Mouse (Mus musculus) Patski (cell line): ENCODE measurements around the gene Ninl. TPM values are rescaled to one million over a fixed set of nuclear protein-coding genes. Genes with fewer than 3 reads are reported as not detected.

Source experiments
- ATAC-seq: fragments of 100-300 bp; one replicate; pipeline ENCODE4 v1.8.0; 2021
- CTCF ChIA-PET: fragments of 350-600 bp; sonication (Branson Sonifier 250); formaldehyde crosslinking; loops from one replicate; lab custom pipeline; 2022; ENCODE audit warnings: inconsistent platforms; lab: Charles Lee
- POLR2A ChIA-PET: fragments of 350-600 bp; sonication (Branson Sonifier 250); formaldehyde crosslinking; loops from one replicate; lab custom pipeline; 2022; ENCODE audit warnings: antibody characterized with exemption, inconsistent platforms; lab: Charles Lee
- DNase-seq: peaks from one replicate; pipeline ENCODE4 v3.0.0-alpha.2; 2011; ENCODE audit warnings: low read depth, low spot score
- H3K27me3 ChIP-seq: fragments of 371-371 bp; one replicate; pipeline ENCODE4 v1.5.1; 2021
- CTCF ChIP-seq: fragments of 100-300 bp; IDR thresholded peaks from one replicate; pipeline ENCODE4 v1.5.1; 2021
- in situ Hi-C: fragments of 300-500 bp; cut with MboI; formaldehyde crosslinking; loops from 3 replicates; pipeline ENCODE4 v1.11.1; 2018; ENCODE audit warnings: low pct_unique_long_range_greater_than_20kb, mixed read lengths
- polyA plus RNA-seq: library from polyadenylated mRNA; unstranded; gene quantifications from one replicate; pipeline ENCODE4 v1.2.3, GENCODE M21; 2021

Gene Ninl
- polyA plus RNA-seq, 1 experiment from 2014 or later, result 21.0 TPM

- CTCF ChIA-PET, result interaction anchor here (1.0 kb wide), 1 partner anchor 35 kb away, joined by 3 read pairs; no protein-coding TSS in a partner anchor
- TF ChIP-seq CTCF, result no peak
- POLR2A ChIA-PET, result interaction anchor here (0.6 kb wide), 1 partner anchor 13 kb away, joined by 4 read pairs; no protein-coding TSS in a partner anchor
- no peak for ATAC-seq
- no peaks in the 10 kb centered on the region for H3K27me3 ChIP-seq
- no peak for DNase-seq
- in situ Hi-C loops, result no loop called here
These were observed 151.8 kb downstream of the Ninl start for GRCm38 (mm10) chr2:150887370-150887769.

GRCm38 (mm10) chr2:150886315-150886714 is 152.9 kb downstream of the Ninl start:
- ATAC-seq (no peak), DNase-seq (no peak)
- no peak for TF ChIP-seq CTCF
- H3K27me3 ChIP-seq, result no peaks in the 10 kb centered on the region
- POLR2A ChIA-PET, result no interaction called here
- CTCF ChIA-PET, result interaction anchor here (1.0 kb wide), 1 partner anchor 34 kb away, joined by 3 read pairs; no protein-coding TSS in a partner anchor
- in situ Hi-C loops, result no loop called here

GRCm38 (mm10) chr2:150885814-150886213 is 153.4 kb downstream of the Ninl start:
- no peaks in the 10 kb centered on the region for H3K27me3 ChIP-seq
- TF ChIP-seq CTCF, result no peak
- ATAC-seq (no peak), DNase-seq (no peak)
- CTCF ChIA-PET, result no interaction called here
- in situ Hi-C loops, result no loop called here
- POLR2A ChIA-PET, result interaction anchor here (1.4 kb wide), 1 partner anchor 13 kb away, joined by 3 read pairs; no protein-coding TSS in a partner anchor

- ChIA-PET CTCF (interaction anchor here (2.0 kb wide), 1 partner anchor 13 kb away, joined by 6 read pairs; no protein-coding TSS in a partner anchor), POLR2A (interaction anchor here (1.4 kb wide), 1 partner anchor 14 kb away, joined by 3 read pairs; no protein-coding TSS in a partner anchor)
- TF ChIP-seq CTCF, result no peak
- no peak for DNase-seq
- in situ Hi-C loops, result no loop called here
- no peaks in the 10 kb centered on the region for H3K27me3 ChIP-seq
- ATAC-seq, result no peak
These were observed 154.4 kb downstream of the Ninl start for GRCm38 (mm10) chr2:150884779-150885110.

Other genes starting within 250 kb of the Ninl start
- 78.5 TPM for gene Abhd12, start 134.6 kb downstream of the Ninl start, polyA plus RNA-seq
- gene Gins1, start 134.0 kb downstream of the Ninl start, polyA plus RNA-seq, result 10.5 TPM
- gene Nanp, start within 50 bp of the Ninl start, polyA plus RNA-seq, result 10.2 TPM
- not detected for gene Gm14151, start 53.0 kb upstream of the Ninl start, polyA plus RNA-seq
- gene Gm14147, start 58.9 kb upstream of the Ninl start, polyA plus RNA-seq, result not detected